8 mouse cellular contexts compared by ENCODE assay signal in genomic region chr17:24896241-24896992, GRCm38 (mm10). TPM values are rescaled to one million over a fixed set of nuclear protein-coding genes. Genes with fewer than 3 reads are reported as not detected.
DNase-seq lines count a peak whose midpoint lies in the region; ATAC-seq and TF ChIP-seq lines count a peak whose summit lies in the region.

Gene Nme3, plus strand, starts transcription at chr17:24896500.

- no peak for TF ChIP-seq EP300 in heart, postnatal 0 days (IDR thresholded peaks at IDR 0.05; ENCODE audit: low read depth)

- no peaks in the 10 kb centered on the region for H3K9me3 ChIP-seq in forebrain, embryonic 11.5 days (ENCODE audit: control insufficient read depth, low read length)
- H3K9me3 ChIP-seq in heart, postnatal 0 days (replicated peaks; ENCODE audit: control insufficient read depth, low read length) = no peaks in the 10 kb centered on the region
- no peaks in the 10 kb centered on the region for H3K9me3 ChIP-seq in neural tube, embryonic 15.5 days (replicated peaks)

- peak; percentile 81 for DNase-seq in ES-CJ7 (ENCODE audit: low read depth, low spot score)
- DNase-seq in c-Kit-positive CD71-positive TER-119-negative erythroid progenitor cells, embryonic 14.5 days (ENCODE audit: low read depth) = peak; percentile 76
- peak; percentile 87 for DNase-seq in forebrain, embryonic 11.5 days (ENCODE audit: low spot score)
- peak; percentile 58 for DNase-seq in heart, postnatal 0 days (ENCODE audit: low spot score)
- peak; percentile 85 to 93 for DNase-seq in kidney, postnatal 36 days
- peak; percentile 70 to 78 for DNase-seq in lung, adult 18-20 months
- DNase-seq in testis, postnatal 10 days (ENCODE audit: low spot score) = peak; percentile 85

- WGBS in forebrain, embryonic 11.5 days = under 1% methylated on average over 50 of the region's 50 CpGs
- WGBS in heart, postnatal 0 days = 1% methylated on average over 50 of the region's 50 CpGs
- 1% methylated on average over 50 of the region's 50 CpGs for WGBS in neural tube, embryonic 15.5 days

- H3K4me2 ChIP-seq in forebrain, embryonic 11.5 days (ENCODE audit: low read depth, low read length, severe bottlenecking) = peak within 1 kb of the TSS; percentile 98
- peak within 1 kb of the TSS; percentile 97 for H3K4me2 ChIP-seq in heart, postnatal 0 days (ENCODE audit: low read depth, low read length)
- H3K4me2 ChIP-seq in neural tube, embryonic 15.5 days = peak within 1 kb of the TSS; percentile 99

- peak within 1 kb of the TSS; percentile 86 for H3K4me3 ChIP-seq in forebrain, embryonic 11.5 days (ENCODE audit: low read depth, low read length)
- peak within 1 kb of the TSS; percentile 71 for H3K4me3 ChIP-seq in heart, postnatal 0 days (ENCODE audit: low read depth, low read length)
- peak within 1 kb of the TSS; percentile 87 for H3K4me3 ChIP-seq in neural tube, embryonic 15.5 days (replicated peaks)

- H3K27ac ChIP-seq in forebrain, embryonic 11.5 days (ENCODE audit: low read depth, low read length) = peak within 1 kb of the TSS; percentile 72; the same call in 1 of the 2 replicates
- peak within 1 kb of the TSS; percentile 83 for H3K27ac ChIP-seq in heart, postnatal 0 days (ENCODE audit: low read depth)
- H3K27ac ChIP-seq in neural tube, embryonic 15.5 days (replicated peaks) = peak within 1 kb of the TSS; percentile 88

- H3K36me3 ChIP-seq in forebrain, embryonic 11.5 days (ENCODE audit: control insufficient read depth, insufficient read depth, low read length) = peaks cover 13% of the 10 kb centered on the region
- peaks cover 58% of the 10 kb centered on the region for H3K36me3 ChIP-seq in heart, postnatal 0 days (replicated peaks; ENCODE audit: control insufficient read depth, insufficient read depth, low read length)
- H3K36me3 ChIP-seq in neural tube, embryonic 15.5 days = peaks cover 63% of the 10 kb centered on the region

- H3K9ac ChIP-seq in forebrain, embryonic 11.5 days (ENCODE audit: low read length) = peak within 1 kb of the TSS; percentile 88
- H3K9ac ChIP-seq in heart, postnatal 0 days (replicated peaks; ENCODE audit: low read depth, low read length) = peak within 1 kb of the TSS; percentile 90
- H3K9ac ChIP-seq in neural tube, embryonic 15.5 days (replicated peaks) = peak within 1 kb of the TSS; percentile 93

- TF ChIP-seq CTCF in heart, postnatal 0 days (IDR thresholded peaks at IDR 0.05; ENCODE audit: low read depth) = no peak

- ATAC-seq in forebrain, embryonic 11.5 days (replicated peaks; ENCODE audit: low FRiP score) = peak; percentile 82
- ATAC-seq in heart, postnatal 0 days (ENCODE audit: insufficient read depth, low read depth) = peak; percentile 47
- ATAC-seq in neural tube, embryonic 15.5 days (ENCODE audit: low FRiP score) = peak; percentile 72

- H3K4me1 ChIP-seq in forebrain, embryonic 11.5 days (replicated peaks; ENCODE audit: control insufficient read depth, insufficient read depth, low read length) = peaks cover 20% of the 10 kb centered on the region
- peaks cover 20% of the 10 kb centered on the region; the same call in 1 of the 2 replicates for H3K4me1 ChIP-seq in heart, postnatal 0 days (ENCODE audit: control insufficient read depth, insufficient read depth)
- peaks cover 52% of the 10 kb centered on the region for H3K4me1 ChIP-seq in neural tube, embryonic 15.5 days

- no peaks in the 10 kb centered on the region for H3K27me3 ChIP-seq in forebrain, embryonic 11.5 days (ENCODE audit: control insufficient read depth, insufficient read depth, low read length)
- no peaks in the 10 kb centered on the region for H3K27me3 ChIP-seq in heart, postnatal 0 days (ENCODE audit: control insufficient read depth, insufficient read depth, low read length)
- H3K27me3 ChIP-seq in neural tube, embryonic 15.5 days (replicated peaks) = no peaks in the 10 kb centered on the region

RNA-seq across cellular contexts. Expression of gene Nme3, which starts in this region (rescaled TPM):
- 47.8 and 60.8 TPM in 2 replicates for polyA plus RNA-seq in forebrain, embryonic 11.5 days (2014; fragmentation: Nextera tagmentation; extraction: Ambion mirVana)
- 58.4 and 60.4 TPM in 2 replicates for total RNA-seq in heart, postnatal 0 days (2014; rRNA removed; ENCODE audit: low replicate concordance)
- 40.8 and 41.1 TPM in 2 replicates for polyA plus RNA-seq in heart, postnatal 0 days (2015; fragmentation: Nextera tagmentation; extraction: Ambion mirVana)
- polyA plus RNA-seq in neural tube, embryonic 15.5 days (2015; fragmentation: Nextera tagmentation; extraction: Ambion mirVana) = 92.9 and 105 TPM in 2 replicates

Comparison
In these comparisons a context has a peak if more than half of its experiments do, and no peak if none do; other contexts are left out.
1. Peak in every context shown above with its lines: DNase-seq, ATAC-seq, H3K4me3 ChIP-seq and H3K27ac ChIP-seq.